Mouse (Mus musculus): ENCODE results near the gene Hnrnph1.

Hnrnph1 gene

GRCm38 (mm10) chr11:50373086-50373485 is 3.7 kb upstream of the Hnrnph1 start:
- no peak for DNase-seq (ENCODE audit: low spot score in 2 of 2)

- DNase-seq (ENCODE audit: low spot score in 2 of 2): no peak
Measured at GRCm38 (mm10) chr11:50373621-50374020, 3.2 kb upstream of the Hnrnph1 start.

DNA sequence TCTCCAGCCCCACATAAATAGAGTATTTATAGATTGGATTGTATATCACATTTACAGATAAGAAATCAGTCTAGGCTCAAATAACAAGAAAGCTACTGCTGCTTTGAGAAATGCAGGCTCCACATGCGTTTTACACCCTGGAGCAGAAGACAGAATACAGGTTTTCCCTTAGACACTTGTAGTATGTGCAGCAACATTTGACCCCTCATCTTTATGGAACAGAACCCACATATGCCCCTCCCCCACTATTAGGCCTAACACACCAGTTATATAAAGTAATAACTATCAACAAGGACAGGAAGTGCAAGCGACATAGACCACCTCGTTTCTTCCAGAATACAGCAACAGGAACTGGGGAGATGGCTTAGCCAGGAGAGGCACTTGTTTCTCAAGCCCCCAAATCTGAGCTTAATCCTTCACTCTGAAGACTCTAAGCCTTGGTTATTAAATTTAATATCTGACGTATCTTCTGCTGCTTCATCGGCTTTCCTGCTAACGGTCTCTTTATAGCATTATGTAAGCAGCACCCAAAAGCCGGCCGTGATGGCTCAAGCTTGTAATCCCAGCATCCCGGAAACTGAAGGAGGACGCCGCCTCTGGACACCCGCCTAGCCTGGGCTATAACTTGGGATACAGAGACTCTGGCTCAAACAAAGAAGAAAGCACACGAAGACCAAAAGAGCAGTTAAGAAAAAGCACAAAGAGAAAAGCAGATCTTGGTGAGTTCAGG is 2.3 kb upstream of the Hnrnph1 start:
- no peak for DNase-seq (ENCODE audit: low spot score in 2 of 2)

- no peak for DNase-seq (ENCODE audit: low spot score in 2 of 2)
Measured at GRCm38 (mm10) chr11:50375421-50375820, 1.4 kb upstream of the Hnrnph1 start.

GRCm38 (mm10) chr11:50376156-50376790 is 517 bp upstream of the Hnrnph1 start:
- no peak for DNase-seq (ENCODE audit: low spot score in 2 of 2)

GRCm38 (mm10) chr11:50377892-50378684 is 1.3 kb downstream of the Hnrnph1 start:
- peak; percentile 43 to 67 for DNase-seq (ENCODE audit: low spot score in 2 of 2)

DNA sequence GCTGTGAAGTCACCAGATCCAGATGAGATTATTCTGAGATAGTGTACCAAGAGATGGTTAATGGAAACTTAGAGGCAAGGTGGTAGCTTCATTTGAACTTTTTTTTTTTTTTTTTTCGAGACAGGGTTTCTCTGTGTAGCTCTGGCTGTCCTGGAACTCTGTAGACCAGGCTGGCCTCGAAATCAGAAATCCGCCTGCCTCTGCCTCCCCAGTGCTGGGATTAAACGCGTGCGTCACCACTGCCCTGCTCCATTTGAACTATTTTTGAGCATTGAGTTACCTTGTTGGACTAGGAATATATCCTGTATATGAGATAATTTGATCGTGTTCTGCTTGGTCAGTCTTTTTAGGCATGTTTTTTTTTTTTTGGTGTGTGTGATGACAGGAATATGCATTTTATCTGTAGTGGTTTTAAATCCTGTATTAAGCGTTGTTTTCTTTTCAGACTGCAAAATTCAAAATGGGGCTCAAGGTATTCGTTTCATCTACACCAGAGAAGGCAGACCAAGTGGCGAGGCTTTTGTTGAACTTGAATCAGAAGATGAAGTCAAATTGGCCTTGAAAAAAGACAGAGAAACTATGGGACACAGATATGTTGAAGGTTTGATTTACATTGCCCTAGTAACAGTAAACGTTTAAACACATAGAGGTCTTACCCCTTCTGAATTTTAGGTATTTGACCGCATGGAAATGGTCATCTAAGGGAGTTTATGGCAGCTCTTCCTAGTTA is 2.4 kb downstream of the Hnrnph1 start:
- no peak for DNase-seq (ENCODE audit: low spot score in 2 of 2)

GRCm38 (mm10) chr11:50381311-50381710 is 4.5 kb downstream of the Hnrnph1 start:
- DNase-seq (ENCODE audit: low spot score in 2 of 2): no peak

DNA sequence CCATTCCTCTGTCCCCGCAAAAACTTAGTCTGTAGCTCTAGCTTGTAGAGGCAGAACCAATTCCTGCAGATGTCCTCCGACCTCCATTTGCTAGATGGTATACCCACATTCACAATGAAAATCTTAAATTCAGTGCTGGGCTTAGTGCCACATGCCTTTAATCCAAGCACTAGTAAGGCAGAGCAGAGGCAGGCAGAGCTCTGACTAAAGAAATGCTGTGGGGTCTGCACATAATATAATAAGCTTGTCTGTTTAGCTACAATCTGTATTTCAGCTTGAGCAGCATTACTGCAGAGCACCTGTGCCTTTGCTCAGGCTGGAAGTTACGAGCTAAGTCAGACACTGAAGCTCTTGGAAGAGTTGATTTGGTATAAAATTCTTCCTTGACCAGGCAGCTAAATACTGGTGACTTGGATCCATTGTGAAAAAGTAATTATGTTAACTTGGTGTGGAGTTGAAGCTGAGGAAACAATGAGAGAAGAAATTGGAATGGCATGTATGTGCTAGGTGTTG is 10.4 kb downstream of the Hnrnph1 start:
- DNase-seq (ENCODE audit: low spot score in 2 of 2): no peak

DNA sequence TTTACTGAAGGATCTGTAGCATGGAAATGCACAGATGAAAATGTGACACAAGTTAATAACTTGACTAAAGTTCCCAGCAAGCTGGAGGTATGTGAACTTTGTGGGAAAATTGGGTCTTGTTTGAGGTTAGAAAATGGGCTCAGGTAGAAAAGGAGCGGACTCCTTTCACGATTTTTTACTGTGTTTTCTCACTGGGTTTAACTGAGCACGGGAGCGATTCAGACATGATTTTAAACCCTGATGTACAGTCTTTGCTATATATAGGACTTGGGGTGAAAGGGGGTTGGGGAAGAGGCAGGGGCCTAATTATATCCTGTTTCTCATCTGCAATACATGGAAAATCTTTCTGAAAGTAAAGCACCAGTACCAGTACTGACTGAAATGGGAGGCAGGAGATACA is 10.9 kb downstream of the Hnrnph1 start:
- no peak for DNase-seq (ENCODE audit: low spot score in 2 of 2)

GRCm38 (mm10) chr11:50388217-50388929 is 11.6 kb downstream of the Hnrnph1 start:
- no peak for DNase-seq (ENCODE audit: low spot score in 2 of 2)

GRCm38 (mm10) chr11:50389011-50389410 is 12.2 kb downstream of the Hnrnph1 start:
- DNase-seq (ENCODE audit: low spot score in 2 of 2): no peak

DNA sequence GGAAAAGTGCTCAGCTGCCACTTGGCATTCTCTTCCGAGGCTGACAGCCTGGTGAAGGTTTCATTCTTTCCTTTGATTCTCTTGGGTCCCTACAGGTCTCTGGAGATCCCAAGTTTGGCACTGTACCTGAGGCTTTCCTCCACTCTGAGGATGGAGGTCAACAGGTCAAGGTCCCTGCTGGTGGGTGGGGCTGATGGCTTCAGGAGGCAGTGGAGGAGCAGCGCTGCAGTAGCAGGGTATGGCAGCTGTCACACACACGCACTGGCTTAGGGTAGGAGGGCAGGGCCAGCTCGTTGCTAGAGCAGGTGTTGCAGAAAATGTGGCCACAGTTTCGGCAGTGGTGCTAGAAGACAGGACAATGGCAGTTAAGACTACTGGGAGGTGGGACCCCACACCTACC is 12.8 kb downstream of the Hnrnph1 start:
- DNase-seq (ENCODE audit: low spot score in 2 of 2): no peak

GRCm38 (mm10) chr11:50391272-50391960 is 14.6 kb downstream of the Hnrnph1 start:
- no peak for DNase-seq (ENCODE audit: low spot score in 2 of 2)

DNA sequence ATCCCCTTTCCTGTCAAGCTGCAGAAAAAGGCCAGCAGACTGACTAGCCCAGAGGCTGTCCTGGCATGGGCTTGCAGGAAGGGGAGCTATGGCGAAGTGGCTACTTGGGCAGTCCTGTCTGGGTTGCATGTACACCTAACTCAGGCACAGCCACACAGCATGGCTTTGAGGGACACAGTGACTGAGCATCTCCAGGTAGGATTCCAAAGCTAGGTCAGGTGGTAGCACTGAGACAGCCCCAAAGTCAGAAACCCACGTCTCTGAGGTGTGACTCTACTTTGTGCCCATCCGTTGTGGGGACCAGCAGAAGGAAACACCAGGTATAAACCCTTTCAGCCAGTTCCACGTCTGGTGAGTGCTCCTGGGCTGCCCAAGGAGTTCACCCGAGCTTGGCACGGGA is 16.5 kb downstream of the Hnrnph1 start:
- no peak for DNase-seq (ENCODE audit: low spot score in 2 of 2)

GRCm38 (mm10) chr11:50394731-50395130 is 17.9 kb downstream of the Hnrnph1 start:
- DNase-seq (ENCODE audit: low spot score in 2 of 2): no peak

GRCm38 (mm10) chr11:50396766-50397307 is 20.0 kb downstream of the Hnrnph1 start:
- no peak for DNase-seq (ENCODE audit: low spot score in 2 of 2)

DNA sequence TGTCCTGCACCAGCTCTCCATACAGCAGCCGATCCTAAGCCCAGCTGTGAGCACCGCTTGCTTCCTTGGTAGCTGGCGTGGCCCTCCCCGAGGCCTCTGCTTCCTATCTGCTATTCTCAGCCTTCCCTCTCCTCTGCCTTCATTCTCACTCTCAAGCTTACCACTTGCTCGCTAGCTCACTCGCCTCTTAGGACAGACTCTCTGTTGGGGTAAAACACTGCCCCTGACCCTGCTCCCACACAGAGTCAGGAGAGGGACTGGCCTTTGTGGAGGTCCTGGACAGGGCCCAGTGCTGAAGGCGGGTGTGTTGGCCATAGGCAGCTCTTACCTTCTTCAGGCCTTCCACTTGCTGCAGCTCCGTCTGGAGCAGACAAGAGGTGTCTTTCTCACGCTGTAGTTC is 20.5 kb downstream of the Hnrnph1 start:
- no peak for DNase-seq (ENCODE audit: low spot score in 2 of 2)

DNA sequence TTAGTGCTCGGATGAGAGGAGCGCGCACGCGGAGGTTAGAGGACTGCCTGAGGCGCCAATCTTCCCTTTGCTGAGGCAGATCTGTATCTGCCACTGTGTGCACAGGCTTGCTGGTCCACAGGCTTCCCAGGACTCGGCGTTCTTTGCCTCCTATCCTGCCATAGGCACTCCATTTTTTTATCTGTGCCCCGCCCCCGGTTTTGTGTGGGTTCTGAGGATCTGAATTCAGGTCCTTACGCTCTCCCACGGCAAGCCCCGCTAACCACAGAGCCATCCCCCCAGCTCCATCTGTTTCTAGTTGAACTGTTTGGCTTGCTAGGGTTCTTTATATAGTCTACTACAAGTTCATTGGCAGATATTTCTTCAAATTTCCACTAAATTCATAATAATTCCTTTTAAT is 22.0 kb downstream of the Hnrnph1 start:
- no peak for DNase-seq (ENCODE audit: low spot score in 2 of 2)

DNA sequence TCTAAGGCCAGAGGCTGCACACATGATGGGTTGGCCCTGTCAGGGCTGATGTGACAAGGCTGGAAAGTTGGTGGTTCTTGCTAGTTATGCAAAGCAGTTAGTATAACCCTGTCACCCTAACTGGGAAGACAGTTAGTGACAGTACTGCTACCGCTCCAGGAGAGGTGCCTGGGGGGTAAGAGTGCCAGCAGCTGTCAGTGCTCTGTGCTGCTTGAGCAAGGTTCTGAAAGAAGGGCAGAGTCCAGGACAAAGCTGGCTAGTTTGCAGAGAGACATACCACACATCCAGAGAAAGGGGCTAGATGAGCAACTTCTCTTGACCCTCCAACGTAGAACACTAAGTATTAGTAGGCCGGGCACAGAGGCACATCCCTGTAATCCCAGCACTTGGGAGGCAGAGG is 25.7 kb downstream of the Hnrnph1 start:
- no peak for DNase-seq (ENCODE audit: low spot score in 2 of 2)

Data from frontal cortex, postnatal 14 days (tissue).